Mouse (Mus musculus) kidney, adult 2 months (tissue): Measurements from ENCODE around the gene Ftl1. TPM values are rescaled to one million over a fixed set of nuclear protein-coding genes. Genes with fewer than 3 reads are reported as not detected.

ENCODE experiments used
- DNase-seq: peaks from one replicate; pipeline ENCODE4 v3.0.0; 2021
- H3K27ac ChIP-seq: fragments of 200-500 bp; 2 replicates; pipeline ENCODE4 v1.5.1; 2012; ENCODE audit warnings: low read depth, low read length, control low read depth, inconsistent platforms; ENCODE audit not compliant: insufficient read depth
- H3K27me3 ChIP-seq: fragments of 200-500 bp; replicated peaks from 2 replicates; pipeline ENCODE4 v1.6.1; 2012; ENCODE audit warnings: mild to moderate bottlenecking, moderate library complexity, low read length, inconsistent platforms; ENCODE audit not compliant: control insufficient read depth, insufficient read depth
- H3K36me3 ChIP-seq: fragments of 200-500 bp; 2 replicates; pipeline ENCODE4 v1.6.1; 2012; ENCODE audit warnings: mild to moderate bottlenecking, moderate library complexity, low read length, inconsistent platforms; ENCODE audit not compliant: control insufficient read depth, insufficient read depth
- H3K4me1 ChIP-seq: fragments of 200-500 bp; 2 replicates; pipeline ENCODE4 v1.6.1; 2011; ENCODE audit warnings: low read length; ENCODE audit not compliant: control insufficient read depth, insufficient read depth
- H3K4me3 ChIP-seq: fragments of 200-500 bp; 2 replicates; pipeline ENCODE4 v1.5.1; 2011; ENCODE audit warnings: mild to moderate bottlenecking, low read depth, low read length, control low read depth; ENCODE audit not compliant: insufficient read depth
- CTCF ChIP-seq: fragments of 200-500 bp; conservative IDR thresholded peaks from 2 replicates; pipeline ENCODE4 v1.5.1; 2011; ENCODE audit warnings: low read depth, mild to moderate bottlenecking, control low read depth, low read length, moderate library complexity, mixed read lengths; ENCODE audit not compliant: insufficient read depth, insufficient read length
- POLR2A ChIP-seq: fragments of 200-500 bp; IDR thresholded peaks from one replicate; pipeline ENCODE4 v1.6.1; 2011; ENCODE audit warnings: low read depth, low read length, control low read depth
- WGBS: fragments of 180-500 bp; shearing (Covaris S2); methylation state at CpG from one replicate; pipeline ENCODE4 v1.1.7; 2018; 5-methylcytosine and 5-hydroxymethylcytosine counted together
- polyA plus RNA-seq: library from polyadenylated mRNA; depleted of rRNA; stranded (reverse); fragments of >200 nt; gene quantifications from 2 replicates; pipeline ENCODE4 v1.2.3, GENCODE M21; 2012

The Ftl1 gene
- polyA plus RNA-seq, 1 experiment: 8,155 TPM

DNA sequence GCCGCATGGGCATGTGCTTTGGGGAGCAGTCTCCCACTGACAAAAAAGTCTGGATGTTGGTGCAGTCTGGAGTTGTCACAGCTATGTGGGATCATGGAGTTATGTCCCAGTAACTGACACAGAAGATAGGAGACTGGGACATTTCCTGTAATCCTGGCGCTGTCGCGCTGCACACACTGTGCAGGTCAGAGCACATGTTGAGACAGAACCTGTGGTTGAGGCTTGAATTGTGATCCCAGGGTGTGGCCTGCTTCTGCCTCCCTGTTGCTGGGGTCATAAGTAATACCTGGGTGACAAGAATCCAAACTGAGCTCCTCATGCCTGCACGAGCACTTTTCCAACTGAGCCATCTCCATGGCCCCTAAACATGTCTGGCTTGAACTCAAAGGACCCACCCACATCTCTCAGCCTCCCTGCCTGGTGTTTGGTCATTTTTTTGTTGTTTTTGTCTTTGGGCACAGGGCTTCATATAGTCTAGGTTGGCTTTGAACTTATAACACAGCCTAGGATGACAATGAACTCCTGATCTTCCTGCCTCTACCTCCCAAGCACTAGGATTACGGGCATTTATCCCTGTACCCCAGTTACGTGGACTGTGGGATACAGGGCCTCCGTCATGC is 32.7 kb upstream of the Ftl1 start:
- TF ChIP-seq POLR2A: no peak
- no peak for TF ChIP-seq CTCF
- Histone ChIP-seq H3K36me3 (no peaks in the 10 kb centered on the region; the same call in 1 of the 2 replicates), H3K27ac (no peak overlapping the region), H3K4me1 (peaks cover 10% of the 10 kb centered on the region), H3K27me3 (no peaks in the 10 kb centered on the region), H3K4me3 (no peak overlapping the region)
- 95% methylated on average over 8 of the region's 8 CpGs for WGBS
- DNase-seq: no peak

- no peak overlapping the region for H3K4me3 ChIP-seq
- peak; percentile 72 for DNase-seq
- WGBS: 7% methylated on average over 3 of the region's 3 CpGs
- no peak for TF ChIP-seq POLR2A
- no peak for TF ChIP-seq CTCF
- no peaks in the 10 kb centered on the region for H3K27me3 ChIP-seq
- no peaks in the 10 kb centered on the region; the same call in 1 of the 2 replicates for H3K36me3 ChIP-seq
- H3K27ac ChIP-seq: no peak overlapping the region; the same call in 1 of the 2 replicates
- H3K4me1 ChIP-seq: peaks cover 10% of the 10 kb centered on the region
These were observed 31.6 kb upstream of the Ftl1 start for GRCm38 (mm10) chr7:45491264-45491663.

GRCm38 (mm10) chr7:45490822-45491221 is 31.1 kb upstream of the Ftl1 start:
- Histone ChIP-seq H3K27me3 (no peaks in the 10 kb centered on the region), H3K4me3 (no peak overlapping the region), H3K36me3 (no peaks in the 10 kb centered on the region; the same call in 1 of the 2 replicates), H3K4me1 (peaks cover 10% of the 10 kb centered on the region), H3K27ac (no peak overlapping the region; the same call in 1 of the 2 replicates)
- no peak for DNase-seq
- 50% methylated on average over 9 of the region's 9 CpGs for WGBS
- TF ChIP-seq CTCF (no peak), POLR2A (no peak)

- 83% methylated on average over 7 of the region's 7 CpGs for WGBS
- TF ChIP-seq POLR2A: no peak
- TF ChIP-seq CTCF: no peak
- peaks cover 10% of the 10 kb centered on the region for H3K4me1 ChIP-seq
- DNase-seq: no peak
- H3K27me3 ChIP-seq: no peaks in the 10 kb centered on the region
- H3K27ac ChIP-seq: no peak overlapping the region
- H3K4me3 ChIP-seq: no peak overlapping the region
- H3K36me3 ChIP-seq: no peaks in the 10 kb centered on the region; the same call in 1 of the 2 replicates
These were observed 29.9 kb upstream of the Ftl1 start for GRCm38 (mm10) chr7:45489578-45489977.

GRCm38 (mm10) chr7:45488293-45489204 is 28.9 kb upstream of the Ftl1 start, which contains the start of gene Dhdh:
Gene Dhdh (minus strand): TSS chr7:45488805.
- TF ChIP-seq CTCF (no peak), POLR2A (no peak)
- peak within 1 kb of the TSS; percentile 59 for H3K4me3 ChIP-seq
- peak; percentile 78 for DNase-seq
- 18% methylated on average over 38 of the region's 38 CpGs for WGBS
- no peaks in the 10 kb centered on the region for H3K36me3 ChIP-seq
- H3K27ac ChIP-seq: no peak within 1 kb of the TSS
- H3K4me1 ChIP-seq: peaks cover 10% of the 10 kb centered on the region
- H3K27me3 ChIP-seq: no peaks in the 10 kb centered on the region

- Histone ChIP-seq H3K27ac (no peak overlapping the region), H3K4me3 (no peak overlapping the region), H3K27me3 (no peaks in the 10 kb centered on the region), H3K36me3 (no peaks in the 10 kb centered on the region), H3K4me1 (peaks cover 10% of the 10 kb centered on the region)
- DNase-seq: no peak
- 72% methylated on average over 11 of the region's 11 CpGs for WGBS
- TF ChIP-seq POLR2A (no peak), CTCF (no peak)
These were observed 28.2 kb upstream of the Ftl1 start for GRCm38 (mm10) chr7:45487861-45488292.

GRCm38 (mm10) chr7:45486761-45487415 is 27.2 kb upstream of the Ftl1 start, which contains the start of gene Gm45808:
Gene Gm45808 (minus strand): TSS chr7:45486811.
- TF ChIP-seq POLR2A (no peak), CTCF (no peak)
- 77% methylated on average over 12 of the region's 12 CpGs for WGBS
- H3K27ac ChIP-seq: no peak within 1 kb of the TSS
- no peaks in the 10 kb centered on the region for H3K36me3 ChIP-seq
- H3K4me1 ChIP-seq: peaks cover 10% of the 10 kb centered on the region
- no peak within 1 kb of the TSS for H3K4me3 ChIP-seq
- no peaks in the 10 kb centered on the region for H3K27me3 ChIP-seq
- DNase-seq: peak; percentile 56
